ENCODE assay signal across 15 mouse cellular contexts in the genomic region with DNA sequence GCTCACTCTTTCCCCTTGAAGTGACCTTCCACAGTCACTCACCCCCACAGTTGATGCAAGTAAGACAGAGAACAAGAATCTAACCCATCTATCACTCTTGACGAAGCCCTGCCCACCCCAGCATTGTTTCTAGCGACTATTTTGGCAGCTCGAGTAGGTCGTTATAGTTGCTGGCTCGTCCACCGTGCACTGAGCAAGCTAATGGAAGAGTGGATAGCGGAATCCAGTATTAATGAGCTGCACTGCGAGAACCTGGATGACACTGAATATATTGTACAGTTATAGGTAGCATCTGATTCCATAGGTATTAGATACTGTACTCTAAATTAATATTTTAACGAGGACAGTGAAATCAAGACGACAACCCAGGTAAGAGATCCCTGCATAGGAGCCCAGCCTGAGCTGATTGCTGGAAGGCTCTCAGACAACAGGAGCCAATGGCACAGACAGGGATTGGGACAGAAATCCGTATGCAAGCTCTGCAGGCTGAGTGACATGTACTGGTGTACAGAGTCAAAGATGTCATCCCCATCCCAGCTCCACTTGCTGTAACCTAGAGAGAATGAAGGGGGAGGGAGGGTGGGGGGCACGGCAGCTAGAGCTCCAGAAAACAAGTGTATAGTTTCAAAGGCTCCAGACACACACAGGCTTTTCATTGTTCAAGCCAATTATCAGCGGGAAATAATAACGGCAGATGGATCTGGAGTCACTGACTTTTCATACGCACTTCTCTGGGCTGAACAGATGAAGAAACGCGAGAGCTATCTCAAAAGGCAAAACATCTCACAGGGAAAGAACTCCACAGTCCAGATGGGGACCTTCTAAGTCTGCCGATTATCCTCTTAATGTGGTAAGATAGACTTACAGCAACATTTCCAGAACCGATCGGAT.
DNase-seq lines count a peak whose midpoint lies in the region; ATAC-seq lines count a peak whose summit lies in the region.
"Had no signal": no experiment of that assay in that cellular context is flagged by ENCODE, and none has a peak within 500 bp of the region (broad histone marks: within the 10 kb centered on the region; RNA-seq: fewer than 3 reads in every experiment).

No protein-coding gene starts in this region.

- peak overlapping the region; percentile 3; the same call in 1 of the 2 replicates for H3K27ac ChIP-seq in forebrain, embryonic 16.5 days (ENCODE audit: low read length)
- no peak overlapping the region for H3K27ac ChIP-seq in midbrain, embryonic 14.5 days (replicated peaks; ENCODE audit: low read depth, low read length)
- H3K27ac ChIP-seq: embryonic facial prominence, embryonic 15.5 days; kidney, embryonic 15.5 days; liver, embryonic 13.5 days had no signal

- H3K9ac ChIP-seq in forebrain, embryonic 16.5 days (replicated peaks; ENCODE audit: low read depth, low read length): no peak overlapping the region
- H3K9ac ChIP-seq in midbrain, embryonic 14.5 days (replicated peaks; ENCODE audit: low read length): no peak overlapping the region
- H3K9ac ChIP-seq: embryonic facial prominence, embryonic 15.5 days; kidney, embryonic 15.5 days; liver, embryonic 13.5 days had no signal

- peaks cover 40% of the 10 kb centered on the region for H3K4me1 ChIP-seq in forebrain, embryonic 16.5 days (replicated peaks; ENCODE audit: control insufficient read depth, insufficient read depth, low read length)
- peaks cover 35% of the 10 kb centered on the region for H3K4me1 ChIP-seq in midbrain, embryonic 14.5 days (ENCODE audit: control insufficient read depth, insufficient read depth, low read length)

- H3K4me3 ChIP-seq in forebrain, embryonic 16.5 days (replicated peaks; ENCODE audit: low read length): no peak overlapping the region
- H3K4me3 ChIP-seq in midbrain, embryonic 14.5 days (replicated peaks; ENCODE audit: low read depth, low read length): no peak overlapping the region
- H3K4me3 ChIP-seq: embryonic facial prominence, embryonic 15.5 days; kidney, embryonic 15.5 days; liver, embryonic 13.5 days had no signal

- DNase-seq in cerebellum, postnatal 10 days: peak; percentile 58 to 59
- no peak for DNase-seq in cerebellum, postnatal 4 days (ENCODE audit: low spot score in 2 of 2)
- DNase-seq in lung, postnatal 10 days: peak; percentile 25
- DNase-seq in lung, postnatal 25 days (ENCODE audit: low spot score): no peak
- DNase-seq in midbrain, embryonic 14.5 days: peak; percentile 31
- DNase-seq in thymus, adult 18-20 months: no peak
- no peak for DNase-seq in thymus, postnatal 0 days (ENCODE audit: low spot score)
- DNase-seq: heart, adult 18-20 months; liver, embryonic 13.5 days; lung, postnatal 36 days; thymus, postnatal 14 days had no signal

- H3K9me3 ChIP-seq in forebrain, embryonic 16.5 days (ENCODE audit: control insufficient read depth, low read length): no peaks in the 10 kb centered on the region
- H3K9me3 ChIP-seq in midbrain, embryonic 14.5 days (ENCODE audit: control insufficient read depth, low read length): no peaks in the 10 kb centered on the region
- H3K9me3 ChIP-seq: embryonic facial prominence, embryonic 15.5 days; G1E; kidney, embryonic 15.5 days; liver, embryonic 13.5 days had no signal

- H3K36me3 ChIP-seq in forebrain, embryonic 16.5 days (ENCODE audit: control insufficient read depth, insufficient read depth): no peaks in the 10 kb centered on the region
- no peaks in the 10 kb centered on the region for H3K36me3 ChIP-seq in midbrain, embryonic 14.5 days (ENCODE audit: control insufficient read depth, insufficient read depth, low read length)
- H3K36me3 ChIP-seq: embryonic facial prominence, embryonic 15.5 days; G1E; kidney, embryonic 15.5 days; liver, embryonic 13.5 days had no signal

- H3K27me3 ChIP-seq in forebrain, embryonic 16.5 days (replicated peaks; ENCODE audit: control insufficient read depth, insufficient read depth, low read length): no peaks in the 10 kb centered on the region
- H3K27me3 ChIP-seq in midbrain, embryonic 14.5 days (ENCODE audit: control insufficient read depth, insufficient read depth, low read length): 0 out of 2 replicates have a peak, but pooled peaks cover 7% of the 10 kb centered on the region
- H3K27me3 ChIP-seq: liver, embryonic 13.5 days had no signal

- ATAC-seq in forebrain, embryonic 16.5 days: peak; percentile 19; the same call in 1 of the 2 replicates
- no peak for ATAC-seq in midbrain, embryonic 14.5 days (ENCODE audit: low FRiP score, low TSS enrichment)

- 0 out of 2 replicates have a peak overlapping the region, but pooled peaks have one; percentile 1 for H3K4me2 ChIP-seq in forebrain, embryonic 16.5 days (ENCODE audit: low read length)
- H3K4me2 ChIP-seq in midbrain, embryonic 14.5 days (ENCODE audit: low read length): no peak overlapping the region
- H3K4me2 ChIP-seq: embryonic facial prominence, embryonic 15.5 days; kidney, embryonic 15.5 days; liver, embryonic 13.5 days had no signal

- WGBS in forebrain, embryonic 16.5 days: 26% methylated on average over 20 of the region's 20 CpGs
- WGBS in midbrain, embryonic 14.5 days: 61% methylated on average over 20 of the region's 20 CpGs

Comparison
In these comparisons a context has a peak if more than half of its experiments do, and no peak if none do; other contexts are left out.
1. DNase-seq: peak in cerebellum, postnatal 10 days (2 of 2), lung, postnatal 10 days (single experiment) and midbrain, embryonic 14.5 days (single experiment); none in cerebellum, postnatal 4 days (0 of 2), lung, postnatal 25 days (single experiment), thymus, adult 18-20 months (0 of 2) and thymus, postnatal 0 days (single experiment).